Mouse (Mus musculus) thymus, adult 2 months (tissue): ENCODE data around the gene Lingo4.

Source experiments
- CTCF ChIP-seq: fragments of 200-500 bp; IDR thresholded peaks from 2 replicates; pipeline ENCODE4 v1.5.1; 2012; ENCODE audit warnings: mild to moderate bottlenecking, control low read depth, low read length, moderate library complexity, borderline replicate concordance; ENCODE audit not compliant: control insufficient read depth, poor library complexity, insufficient read depth; ENCODE audit errors: extremely low read depth
- POLR2A ChIP-seq: fragments of 200-500 bp; IDR thresholded peaks from 2 replicates; pipeline ENCODE4 v1.6.1; 2012; ENCODE audit warnings: mild to moderate bottlenecking, low read length, control low read depth, moderate library complexity; ENCODE audit not compliant: control insufficient read depth, poor library complexity, insufficient read depth; ENCODE audit errors: extremely low read depth

GRCm38 (mm10) chr3:94375861-94376260 is 22.5 kb upstream of the Lingo4 start:
- TF ChIP-seq CTCF = no peak
- 0 out of 2 replicates have a peak, but pooled peaks have one; percentile 26 for TF ChIP-seq POLR2A
